Mouse (Mus musculus): Measurements from ENCODE around the gene Sesn3.

GRCm38 (mm10) chr9:14285036-14285435 is 10.2 kb downstream of the Sesn3 start:
- TF ChIP-seq CTCF (IDR thresholded peaks at IDR 0.05; ENCODE audit: borderline replicate concordance, control insufficient read depth, extremely low read depth, insufficient read depth, low read length, poor library complexity) (no peak), POLR2A (IDR thresholded peaks at IDR 0.05; ENCODE audit: control insufficient read depth, extremely low read depth, insufficient read depth, low read length, poor library complexity) (no peak)

Data from thymus, adult 2 months (tissue).